Mouse (Mus musculus): ENCODE results near the gene Tgm4. TPM values are rescaled to one million over a fixed set of nuclear protein-coding genes. Genes with fewer than 3 reads are reported as not detected.
A peak's percentile ranks its signal among the peaks of the same experiment; 100 is the strongest.

Tgm4 gene
- under 1 TPM in 1 of 2 experiments, not detected in 1; 0.42 TPM for total RNA-seq (2021)

DNA sequence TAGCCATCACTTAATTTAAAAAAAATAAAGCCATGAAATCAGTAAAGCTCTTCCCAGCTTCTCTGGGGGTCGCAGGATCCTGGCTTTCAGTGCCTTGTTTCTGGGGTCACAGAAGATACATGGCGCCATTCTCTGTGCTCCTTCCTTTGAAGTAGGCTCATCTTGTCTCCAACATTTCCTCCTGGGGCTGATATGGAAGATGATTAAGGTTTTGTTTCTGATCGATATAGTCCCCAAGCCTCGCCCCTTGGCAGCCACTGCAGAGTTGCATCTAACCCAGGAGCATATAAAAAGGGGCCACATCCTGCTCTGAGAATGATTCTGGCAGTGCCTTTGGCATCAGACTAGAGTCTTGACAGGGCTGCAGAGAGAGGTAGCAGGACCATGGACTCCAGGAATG lies at the start of gene Tgm4:
Tgm4 (plus strand) TSS at position 301 of the 400 bp plus-strand sequence.
- intact Hi-C loops (cut with DNase I) = no loop called here
- DNase-seq (ENCODE audit: low spot score) = no peak

GRCm38 (mm10) chr9:122998406-122999192 lies 35.9 kb upstream of the Tgm4 start:
- intact Hi-C loops (cut with DNase I) = no loop called here
- DNase-seq (ENCODE audit: low spot score) = no peak

GRCm38 (mm10) chr9:122999193-122999586 lies 35.3 kb upstream of the Tgm4 start:
- intact Hi-C loops (cut with DNase I) = no loop called here
- no peak for DNase-seq (ENCODE audit: low spot score)

- intact Hi-C loops (cut with DNase I) = no loop called here
- DNase-seq (ENCODE audit: low spot score) = no peak
These were observed 29.8 kb upstream of the Tgm4 start for GRCm38 (mm10) chr9:123004718-123005117.

- no peak for DNase-seq (ENCODE audit: low spot score)
- intact Hi-C loops (cut with DNase I) = no loop called here
These were observed 28.5 kb upstream of the Tgm4 start for GRCm38 (mm10) chr9:123006071-123006470.

DNA sequence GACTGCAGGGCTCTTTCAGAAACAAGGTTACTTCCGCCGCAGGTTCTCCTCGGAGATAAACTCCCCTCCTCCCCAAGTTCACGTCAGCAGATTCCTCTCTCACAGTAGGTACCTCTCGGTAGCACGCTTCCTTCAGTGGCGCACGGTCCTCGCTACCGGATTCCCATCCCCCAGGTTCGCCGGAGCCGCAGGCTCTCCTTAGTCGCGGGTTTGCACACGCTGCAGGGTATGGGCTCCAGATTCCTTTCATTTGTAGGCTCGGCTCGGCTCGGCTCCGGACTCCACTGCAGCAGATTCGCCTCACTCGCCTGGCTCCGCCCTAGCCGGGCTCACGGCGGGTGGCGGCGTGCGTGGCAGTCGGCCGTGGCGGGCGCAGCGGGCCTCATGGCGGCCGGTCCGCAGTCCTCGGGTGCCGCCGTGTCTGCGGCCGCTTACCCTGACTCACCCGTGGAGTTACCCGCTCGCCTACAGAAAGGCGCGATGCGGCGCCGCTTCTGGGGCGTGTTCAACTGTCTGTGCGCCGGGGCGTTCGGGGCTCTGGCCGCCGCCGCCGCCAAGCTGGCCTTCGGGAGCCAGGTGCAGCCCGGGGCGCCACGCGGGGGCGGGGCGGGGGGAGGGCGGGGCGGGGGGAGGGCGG lies 13.4 kb upstream of the Tgm4 start, which contains the start of gene Tmem42:
Tmem42 (plus strand) TSS at position 332 of the 637 bp plus-strand sequence.
- intact Hi-C loops (cut with DNase I) = loop anchor here (5.0 to 10.0 kb wide), 3 partner anchors 96 to 234 kb away; partner anchors contain the start of gene Zfp445
- peak; percentile 80 for DNase-seq (ENCODE audit: low spot score)

DNA sequence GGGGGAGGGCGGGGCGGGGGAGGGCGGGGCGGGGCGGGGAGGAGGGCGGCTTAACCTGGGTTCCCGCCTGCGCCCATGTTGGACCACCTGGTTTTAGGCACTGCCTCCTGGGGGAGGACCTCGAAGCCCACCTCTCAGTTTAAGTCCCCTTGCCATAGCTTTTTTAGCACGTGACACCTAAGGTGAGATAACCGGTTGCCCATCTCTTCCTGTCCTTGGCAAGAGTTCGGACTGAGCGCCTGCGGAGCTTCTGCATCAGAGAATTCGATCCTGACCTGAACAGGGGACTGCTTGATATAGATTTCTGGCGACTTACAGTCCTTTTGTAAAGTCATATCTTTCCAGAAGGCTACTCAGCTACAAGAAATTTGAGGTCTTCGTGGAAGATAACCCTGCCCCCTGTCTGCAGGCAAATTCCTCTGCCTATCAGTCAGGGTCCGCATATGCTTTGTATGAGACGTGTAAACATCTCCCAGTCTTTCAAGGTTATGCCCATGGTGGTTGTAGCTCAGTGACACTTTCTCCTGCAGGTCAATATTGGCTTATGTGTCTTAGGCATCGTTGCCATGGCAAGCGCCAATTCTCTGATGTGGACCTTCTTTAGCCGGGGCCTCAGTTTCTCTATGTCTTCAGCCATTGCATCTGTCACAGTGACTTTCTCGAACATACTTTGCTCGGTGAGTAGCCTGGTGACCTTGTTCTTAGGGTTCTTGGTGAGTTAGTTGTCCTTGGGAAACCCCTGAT lies 12.7 kb upstream of the Tgm4 start:
- no peak for DNase-seq (ENCODE audit: low spot score)
- intact Hi-C loops (cut with DNase I) = loop anchor here (5.0 to 10.0 kb wide), 3 partner anchors 95 to 233 kb away; partner anchors contain the start of gene Zfp445

DNA sequence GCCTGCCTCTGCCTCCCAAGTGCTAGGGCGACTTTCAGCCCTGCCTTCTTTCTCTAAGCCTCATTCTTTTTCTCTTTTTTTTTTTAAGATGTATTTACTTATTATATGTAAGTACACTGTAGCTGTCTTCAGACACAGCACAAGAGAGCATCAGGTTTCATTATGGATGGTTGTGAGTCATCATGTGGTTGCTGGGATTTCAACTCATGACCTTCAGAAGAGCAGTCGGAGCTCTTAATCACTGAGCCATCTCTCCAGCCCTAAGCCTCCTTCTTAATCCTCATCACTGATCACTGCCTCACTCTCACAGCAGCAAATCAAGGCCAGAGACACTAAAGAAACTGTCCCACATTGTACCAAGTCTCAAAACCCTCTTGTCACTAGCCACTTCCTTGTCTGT lies 10.3 kb upstream of the Tgm4 start:
- intact Hi-C loops (cut with DNase I) = loop anchor here (5.0 to 10.0 kb wide), 3 partner anchors 93 to 231 kb away; partner anchors contain the start of gene Zfp445
- DNase-seq (ENCODE audit: low spot score) = no peak

GRCm38 (mm10) chr9:123031496-123032246 lies 2.9 kb upstream of the Tgm4 start:
- intact Hi-C loops (cut with DNase I) = no loop called here
- no peak for DNase-seq (ENCODE audit: low spot score)

- intact Hi-C loops (cut with DNase I) = no loop called here
- no peak for DNase-seq (ENCODE audit: low spot score)
These were observed 13.1 kb downstream of the Tgm4 start for GRCm38 (mm10) chr9:123047665-123048064.

DNA sequence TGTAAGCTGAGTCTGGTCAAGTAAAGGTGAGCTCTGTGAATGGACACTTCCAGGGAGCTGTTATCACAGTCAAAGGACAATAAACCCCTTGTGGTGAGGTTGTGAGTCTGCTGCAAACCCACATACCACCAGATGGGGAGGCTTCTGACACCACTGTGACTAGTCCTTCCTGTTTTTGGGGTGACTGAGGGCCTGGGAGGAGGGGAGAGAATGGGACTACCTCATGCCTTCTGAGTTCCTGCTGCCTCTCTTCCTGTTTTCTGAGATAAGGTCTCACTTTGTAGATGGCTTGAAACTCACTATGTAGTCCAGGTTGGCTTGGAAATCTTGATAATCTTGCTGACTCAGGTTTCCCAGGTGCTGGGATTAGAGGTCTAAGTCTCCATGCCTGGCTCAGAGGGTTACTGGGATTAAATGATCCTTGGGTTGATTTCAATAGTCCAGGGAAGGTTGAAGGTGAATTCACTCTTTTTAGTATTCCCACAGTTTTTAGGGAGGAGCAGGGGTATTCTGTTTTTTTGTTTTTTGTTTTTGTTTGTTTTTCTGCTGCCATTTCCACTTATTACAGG lies 24.3 kb downstream of the Tgm4 start:
- no peak for DNase-seq (ENCODE audit: low spot score)
- intact Hi-C loops (cut with DNase I) = no loop called here

GRCm38 (mm10) chr9:123060172-123060571 lies 25.6 kb downstream of the Tgm4 start:
- intact Hi-C loops (cut with DNase I) = no loop called here
- no peak for DNase-seq (ENCODE audit: low spot score)

GRCm38 (mm10) chr9:123079149-123079548 lies 44.6 kb downstream of the Tgm4 start:
- intact Hi-C loops (cut with DNase I) = no loop called here
- DNase-seq (ENCODE audit: low spot score) = no peak

GRCm38 (mm10) chr9:123080355-123080754 lies 45.8 kb downstream of the Tgm4 start:
- intact Hi-C loops (cut with DNase I) = loop anchor here (10.0 kb wide), 1 partner anchor 346 kb away; no protein-coding TSS in a partner anchor
- no peak for DNase-seq (ENCODE audit: low spot score)

GRCm38 (mm10) chr9:123080796-123081195 lies 46.3 kb downstream of the Tgm4 start:
- intact Hi-C loops (cut with DNase I) = loop anchor here (10.0 kb wide), 1 partner anchor 346 kb away; no protein-coding TSS in a partner anchor
- DNase-seq (ENCODE audit: low spot score) = no peak

DNA sequence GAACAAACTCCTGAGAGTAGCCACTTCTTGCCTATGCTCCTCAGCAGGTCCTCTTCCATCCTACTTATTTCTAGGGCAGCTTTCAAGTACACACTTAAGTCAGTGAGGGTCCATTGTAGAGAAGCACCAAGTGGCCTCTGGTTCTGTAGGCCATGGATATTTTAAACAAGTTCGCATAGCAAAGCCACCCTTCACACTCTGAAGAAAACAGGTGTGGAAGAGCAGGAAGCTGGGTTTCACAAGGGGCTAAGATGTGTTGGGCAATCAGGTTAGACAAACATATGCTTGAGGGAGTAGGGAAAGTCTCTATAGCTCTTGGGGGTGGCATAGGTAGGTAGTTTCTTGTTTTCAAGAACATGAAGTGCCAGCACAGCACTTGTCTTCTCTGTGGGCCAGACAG lies 50.8 kb downstream of the Tgm4 start:
- no peak for DNase-seq (ENCODE audit: low spot score)
- intact Hi-C loops (cut with DNase I) = loop anchor here (10.0 kb wide), 1 partner anchor 351 kb away; no protein-coding TSS in a partner anchor

DNA sequence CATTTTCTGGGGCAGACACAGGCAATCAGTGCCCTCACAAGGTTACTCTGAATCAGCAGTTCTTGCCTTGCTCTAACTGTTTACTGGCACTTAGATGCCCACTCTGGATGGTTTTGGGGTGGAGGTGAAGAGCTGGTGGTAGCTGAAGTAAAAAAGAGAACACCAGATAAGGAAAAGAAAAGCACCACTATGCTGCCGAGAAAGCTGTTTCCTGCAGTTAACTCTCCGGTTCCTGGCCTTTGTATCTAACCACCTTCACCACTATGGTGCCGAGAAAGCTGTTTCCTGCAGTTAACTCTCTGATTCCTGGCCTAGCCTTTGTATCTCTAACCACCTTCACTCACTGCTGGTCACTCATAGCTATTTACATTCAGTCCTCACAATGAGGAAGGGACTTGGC lies 53.0 kb downstream of the Tgm4 start:
- no peak for DNase-seq (ENCODE audit: low spot score)
- intact Hi-C loops (cut with DNase I) = loop anchor here (10.0 kb wide), 1 partner anchor 353 kb away; no protein-coding TSS in a partner anchor

DNA sequence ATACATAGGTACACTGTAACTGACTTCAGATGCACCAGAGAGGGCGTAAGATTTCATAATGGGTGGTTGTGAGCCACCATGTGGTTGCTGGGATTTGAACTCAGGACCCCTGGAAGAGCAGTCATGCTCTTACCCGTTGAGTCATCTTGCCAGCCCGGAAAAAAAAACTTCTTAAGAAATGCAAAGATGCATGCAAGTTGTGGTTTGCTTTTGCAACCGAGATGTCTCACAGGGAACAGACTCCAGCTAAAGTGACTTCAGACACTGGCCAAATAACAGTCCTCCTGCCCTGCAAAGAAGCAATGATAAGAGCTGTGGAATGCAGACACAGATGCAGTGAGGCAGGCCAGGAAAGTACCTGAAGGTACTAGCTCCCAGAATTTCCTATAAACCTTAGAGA lies 56.3 kb downstream of the Tgm4 start:
- DNase-seq (ENCODE audit: low spot score) = no peak
- intact Hi-C loops (cut with DNase I) = no loop called here

Data from heart, postnatal 25 days (tissue).